Mouse (Mus musculus): ENCODE results near the gene Ppp6r1.
"Not testable (repeated sequence)": the region's sequence is repeated elsewhere in the genome, so short reads cannot be mapped to it uniquely, and the experiment has no call there.

Ppp6r1 gene

DNA sequence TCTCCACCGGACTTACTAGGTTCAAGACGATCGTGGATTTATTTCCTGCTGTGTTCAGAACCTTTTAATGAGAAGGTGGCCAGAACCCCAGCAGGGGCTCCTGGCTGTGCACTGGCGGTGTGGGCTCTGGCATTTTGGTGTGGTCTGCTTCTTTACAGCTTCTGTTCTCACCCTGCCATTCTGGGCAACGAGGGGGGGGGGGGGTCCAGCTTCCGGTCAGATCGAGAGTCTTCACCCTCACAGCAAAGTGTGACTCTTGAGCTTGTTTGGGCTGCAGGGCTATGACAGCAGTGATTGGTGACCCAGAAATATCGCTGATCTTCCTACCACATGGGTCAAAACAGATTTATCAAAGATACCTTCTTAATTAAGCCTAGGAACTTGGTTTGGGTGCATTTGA, 46.4 kb downstream of the Ppp6r1 start:
- no peak for DNase-seq

DNA sequence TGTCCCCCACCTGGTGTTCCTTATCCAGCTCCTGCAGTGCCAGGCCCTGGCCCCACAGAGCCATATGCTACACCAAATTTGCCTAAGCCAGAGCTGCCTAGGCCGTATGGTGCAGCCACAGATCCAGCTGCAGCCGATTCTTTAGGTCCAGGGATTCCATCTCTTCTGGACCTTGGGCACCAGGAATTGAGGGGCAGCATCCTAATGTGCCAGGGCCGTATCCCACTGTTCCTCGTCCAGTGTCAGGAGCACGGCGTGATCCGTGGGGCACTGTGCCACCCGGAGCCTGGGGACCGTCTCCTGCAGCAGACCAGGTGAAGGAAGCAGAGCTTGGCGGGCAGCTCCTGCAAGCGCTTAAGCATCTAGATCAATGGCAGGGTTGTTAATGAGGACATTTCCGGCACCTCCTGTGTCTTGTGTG, 46.9 kb downstream of the Ppp6r1 start:
- no peak for DNase-seq

GRCm38 (mm10) chr7:4611511-4611910, 47.3 kb downstream of the Ppp6r1 start:
- DNase-seq: no peak

- no peak for DNase-seq
Observed at GRCm38 (mm10) chr7:4608002-4608401, 50.8 kb downstream of the Ppp6r1 start.

GRCm38 (mm10) chr7:4603873-4604272, 54.9 kb downstream of the Ppp6r1 start, which contains the start of gene Ptprh:
Gene Ptprh (minus strand): TSS chr7:4604041.
- no peak for DNase-seq

GRCm38 (mm10) chr7:4602969-4603368, 55.9 kb downstream of the Ppp6r1 start:
- DNase-seq: no peak

GRCm38 (mm10) chr7:4597046-4597445, 61.8 kb downstream of the Ppp6r1 start:
- DNase-seq: not testable (repeated sequence)

Measured in embryo, embryonic 11 days (tissue).